Comparison of ENCODE assay signal across 11 mouse cellular contexts in genomic region chr2:180953638-180954037, GRCm38 (mm10). TPM values are rescaled to one million over a fixed set of nuclear protein-coding genes. Genes with fewer than 3 reads are reported as not detected.
DNase-seq lines count a peak whose midpoint lies in the region; ATAC-seq and TF ChIP-seq lines count a peak whose summit lies in the region.
"Had no signal": no experiment of that assay in that cellular context is flagged by ENCODE, and none has a peak within 500 bp of the region (broad histone marks: within the 10 kb centered on the region; RNA-seq: fewer than 3 reads in every experiment).

No protein-coding gene starts in this region.

- TF ChIP-seq POLR2A in cortical plate, adult 2 months (IDR thresholded peaks at IDR 0.05; ENCODE audit: extremely low read depth, insufficient read depth, low read length): no peak

- intact Hi-C loops in left cerebral cortex, postnatal 10 days (cut with DNase I): no loop called here

- H3K27ac ChIP-seq in heart, postnatal 0 days (ENCODE audit: low read depth): no peak overlapping the region
- H3K27ac ChIP-seq in cortical plate, adult 2 months (ENCODE audit: insufficient read depth, low read length): no peak overlapping the region; the same call in 1 of the 2 replicates
- H3K27ac ChIP-seq in hindbrain, embryonic 13.5 days: peak overlapping the region; percentile 97
- H3K27ac ChIP-seq in midbrain, embryonic 14.5 days (replicated peaks; ENCODE audit: low read depth, low read length): peak overlapping the region; percentile 95

- H3K36me3 ChIP-seq in heart, postnatal 0 days (replicated peaks; ENCODE audit: control insufficient read depth, insufficient read depth, low read length): no peaks in the 10 kb centered on the region
- no peaks in the 10 kb centered on the region for H3K36me3 ChIP-seq in hindbrain, embryonic 13.5 days
- no peaks in the 10 kb centered on the region for H3K36me3 ChIP-seq in midbrain, embryonic 14.5 days (ENCODE audit: control insufficient read depth, insufficient read depth, low read length)

- ATAC-seq in heart, postnatal 0 days (ENCODE audit: insufficient read depth, low read depth): no peak
- no peak for ATAC-seq in hindbrain, embryonic 13.5 days (ENCODE audit: low FRiP score)
- no peak for ATAC-seq in midbrain, embryonic 14.5 days (ENCODE audit: low FRiP score, low TSS enrichment)

- DNase-seq in heart, postnatal 0 days (ENCODE audit: low spot score): no peak
- no peak for DNase-seq in heart, adult 18-20 months
- peak; percentile 41 for DNase-seq in midbrain, embryonic 14.5 days
- DNase-seq in cerebellum, postnatal 14 days: no peak
- DNase-seq in frontal cortex, adult 2 months (ENCODE audit: extremely low spot score in 1 of 2, low spot score in 1 of 2): no peak
- no peak for DNase-seq in left cerebral cortex, postnatal 10 days (ENCODE audit: extremely low spot score in 1 of 2, low spot score in 2 of 2)

- H3K4me3 ChIP-seq in heart, postnatal 0 days (ENCODE audit: low read depth, low read length): peak overlapping the region; percentile 53; the same call in 1 of the 2 replicates
- H3K4me3 ChIP-seq in cortical plate, adult 2 months (ENCODE audit: insufficient read depth, low read length): peak overlapping the region; percentile 77
- peak overlapping the region; percentile 69 for H3K4me3 ChIP-seq in hindbrain, embryonic 13.5 days
- H3K4me3 ChIP-seq in midbrain, embryonic 14.5 days (replicated peaks; ENCODE audit: low read depth, low read length): peak overlapping the region; percentile 67

- WGBS in heart, postnatal 0 days: 45% methylated on average over 2 of the region's 2 CpGs
- 4% methylated on average over 2 of the region's 2 CpGs for whole genome bisulfite sequencing in hindbrain, embryonic 13.5 days
- 0% methylated on average over 2 of the region's 2 CpGs for WGBS in midbrain, embryonic 14.5 days

- no peak for TF ChIP-seq EP300 in heart, postnatal 0 days (IDR thresholded peaks at IDR 0.05; ENCODE audit: low read depth)

- peak overlapping the region; percentile 88 for H3K4me2 ChIP-seq in heart, postnatal 0 days (ENCODE audit: low read depth, low read length)
- peak overlapping the region; percentile 77 for H3K4me2 ChIP-seq in hindbrain, embryonic 13.5 days
- peak overlapping the region; percentile 80 for H3K4me2 ChIP-seq in midbrain, embryonic 14.5 days (ENCODE audit: low read length)

- H3K9ac ChIP-seq in heart, postnatal 0 days (replicated peaks; ENCODE audit: low read depth, low read length): no peak overlapping the region
- H3K9ac ChIP-seq in hindbrain, embryonic 13.5 days: peak overlapping the region; percentile 89
- H3K9ac ChIP-seq in midbrain, embryonic 14.5 days (replicated peaks; ENCODE audit: low read length): peak overlapping the region; percentile 83

- no peak for TF ChIP-seq CTCF in heart, postnatal 0 days (IDR thresholded peaks at IDR 0.05; ENCODE audit: low read depth)
- no peak for TF ChIP-seq CTCF in cortical plate, adult 2 months (IDR thresholded peaks at IDR 0.05; ENCODE audit: extremely low read depth, insufficient read depth, low read length)

- peaks cover 10% of the 10 kb centered on the region for H3K27me3 ChIP-seq in heart, postnatal 0 days (ENCODE audit: control insufficient read depth, insufficient read depth, low read length)
- no peaks in the 10 kb centered on the region for H3K27me3 ChIP-seq in hindbrain, embryonic 13.5 days
- no peaks in the 10 kb centered on the region for H3K27me3 ChIP-seq in midbrain, embryonic 14.5 days (ENCODE audit: control insufficient read depth, insufficient read depth, low read length)

- no peaks in the 10 kb centered on the region; the same call in none of the 2 replicates for H3K4me1 ChIP-seq in heart, postnatal 0 days (ENCODE audit: control insufficient read depth, insufficient read depth)
- peaks cover 2% of the 10 kb centered on the region; the same call in 1 of the 2 replicates for H3K4me1 ChIP-seq in cortical plate, adult 2 months (ENCODE audit: control insufficient read depth, insufficient read depth, low read length)
- H3K4me1 ChIP-seq in hindbrain, embryonic 13.5 days (replicated peaks): peaks cover 59% of the 10 kb centered on the region
- H3K4me1 ChIP-seq in midbrain, embryonic 14.5 days (ENCODE audit: control insufficient read depth, insufficient read depth, low read length): peaks cover 31% of the 10 kb centered on the region

- H3K9me3 ChIP-seq in heart, postnatal 0 days (replicated peaks; ENCODE audit: control insufficient read depth, low read length): no peaks in the 10 kb centered on the region
- no peaks in the 10 kb centered on the region for H3K9me3 ChIP-seq in hindbrain, embryonic 13.5 days
- H3K9me3 ChIP-seq in midbrain, embryonic 14.5 days (ENCODE audit: control insufficient read depth, low read length): no peaks in the 10 kb centered on the region

RNA-seq across cellular contexts. Expression of gene Nkain4, which starts 0.9 kb away (rescaled TPM):
- total RNA-seq in heart, postnatal 0 days (2014; rRNA removed; ENCODE audit: low replicate concordance): 8.6 and 9.8 TPM in 2 replicates
- 27.6 and 29.6 TPM in 2 replicates for polyA plus RNA-seq in heart, postnatal 0 days (2015; fragmentation: Nextera tagmentation; extraction: Ambion mirVana)
- total RNA-seq in heart, adult 18-20 months (2021): 1 to 10 TPM; 5.4 to 9.0 TPM
- polyA plus RNA-seq in cortical plate, adult 2 months (2012; rRNA removed): 89.8 and 99.6 TPM in 2 replicates
- 90.9 and 106 TPM in 2 replicates for polyA plus RNA-seq in hindbrain, embryonic 13.5 days (2015; fragmentation: Nextera tagmentation; extraction: Ambion mirVana)
- 89.6 and 94.9 TPM in 2 replicates for polyA plus RNA-seq in midbrain, embryonic 14.5 days (2014; fragmentation: Nextera tagmentation; extraction: Ambion mirVana)
- polyA plus RNA-seq in frontal cortex, adult 2 months (2012; rRNA removed): 74.4 and 84.5 TPM in 2 replicates
- 10 to 100 TPM; 39.3 to 39.9 TPM for total RNA-seq in left cerebral cortex, postnatal 10 days (2021)
- total RNA-seq: CH12.LX; neutrophil, adult 5-6 weeks had no signal

RNA-seq across cellular contexts. Expression of gene Arfgap1, which starts 13.4 kb away (rescaled TPM):
- 40.9 and 58.7 TPM in 2 replicates for total RNA-seq in heart, postnatal 0 days (2014; rRNA removed; ENCODE audit: low replicate concordance)
- polyA plus RNA-seq in heart, postnatal 0 days (2015; fragmentation: Nextera tagmentation; extraction: Ambion mirVana): 51.0 and 51.4 TPM in 2 replicates
- total RNA-seq in heart, adult 18-20 months (2021): 10 to 100 TPM; 27.3 to 30.2 TPM
- 146 and 163 TPM in 2 replicates for polyA plus RNA-seq in cortical plate, adult 2 months (2012; rRNA removed)
- 101 and 107 TPM in 2 replicates for polyA plus RNA-seq in hindbrain, embryonic 13.5 days (2015; fragmentation: Nextera tagmentation; extraction: Ambion mirVana)
- polyA plus RNA-seq in midbrain, embryonic 14.5 days (2014; fragmentation: Nextera tagmentation; extraction: Ambion mirVana): 86.6 and 92.4 TPM in 2 replicates
- polyA plus RNA-seq in frontal cortex, adult 2 months (2012; rRNA removed): 127 and 143 TPM in 2 replicates
- 100 to 1,000 TPM; 127 to 128 TPM for total RNA-seq in left cerebral cortex, postnatal 10 days (2021)

RNA-seq across cellular contexts. Expression of gene Birc7, which starts 24.8 kb away (rescaled TPM):
- total RNA-seq in heart, postnatal 0 days (2014; rRNA removed; ENCODE audit: low replicate concordance): 0.84 TPM in 1 of 2 replicates, not detected in the other
- polyA plus RNA-seq in heart, postnatal 0 days (2015; fragmentation: Nextera tagmentation; extraction: Ambion mirVana): 0.07 and 0.10 TPM in 2 replicates
- total RNA-seq in heart, adult 18-20 months (2021): not detected
- polyA plus RNA-seq in cortical plate, adult 2 months (2012; rRNA removed): 0.23 and 0.32 TPM in 2 replicates
- polyA plus RNA-seq in hindbrain, embryonic 13.5 days (2015; fragmentation: Nextera tagmentation; extraction: Ambion mirVana): 0.17 and 0.35 TPM in 2 replicates
- polyA plus RNA-seq in midbrain, embryonic 14.5 days (2014; fragmentation: Nextera tagmentation; extraction: Ambion mirVana): 0.18 and 0.38 TPM in 2 replicates
- polyA plus RNA-seq in frontal cortex, adult 2 months (2012; rRNA removed): 0.08 and 0.42 TPM in 2 replicates
- total RNA-seq in left cerebral cortex, postnatal 10 days (2021): not detected
- total RNA-seq: CH12.LX; layer of hippocampus, postnatal 10 days; neutrophil, adult 5-6 weeks had no signal

RNA-seq across cellular contexts. Expression of gene Col20a1, which starts 32.7 kb away (rescaled TPM):
- 0.15 and 2.0 TPM in 2 replicates for total RNA-seq in heart, postnatal 0 days (2014; rRNA removed; ENCODE audit: low replicate concordance)
- polyA plus RNA-seq in heart, postnatal 0 days (2015; fragmentation: Nextera tagmentation; extraction: Ambion mirVana): 0.05 TPM in 2 replicates
- total RNA-seq in heart, adult 18-20 months (2021): under 1 TPM; 0.37 to 0.46 TPM
- polyA plus RNA-seq in cortical plate, adult 2 months (2012; rRNA removed): 2.8 and 3.1 TPM in 2 replicates
- 0.61 and 0.78 TPM in 2 replicates for polyA plus RNA-seq in hindbrain, embryonic 13.5 days (2015; fragmentation: Nextera tagmentation; extraction: Ambion mirVana)
- polyA plus RNA-seq in midbrain, embryonic 14.5 days (2014; fragmentation: Nextera tagmentation; extraction: Ambion mirVana): 0.16 and 0.24 TPM in 2 replicates
- 4.1 TPM in 2 replicates for polyA plus RNA-seq in frontal cortex, adult 2 months (2012; rRNA removed)
- under 1 TPM; 0.87 to 0.94 TPM for total RNA-seq in left cerebral cortex, postnatal 10 days (2021)

RNA-seq across cellular contexts. Expression of gene Ythdf1, which starts 32.9 kb away (rescaled TPM):
- total RNA-seq in heart, postnatal 0 days (2014; rRNA removed; ENCODE audit: low replicate concordance): 15.8 and 51.0 TPM in 2 replicates
- 27.1 and 27.7 TPM in 2 replicates for polyA plus RNA-seq in heart, postnatal 0 days (2015; fragmentation: Nextera tagmentation; extraction: Ambion mirVana)
- 10 to 100 TPM; 33.2 to 33.3 TPM for total RNA-seq in heart, adult 18-20 months (2021)
- 45.2 and 49.1 TPM in 2 replicates for polyA plus RNA-seq in cortical plate, adult 2 months (2012; rRNA removed)
- polyA plus RNA-seq in hindbrain, embryonic 13.5 days (2015; fragmentation: Nextera tagmentation; extraction: Ambion mirVana): 42.2 and 47.6 TPM in 2 replicates
- polyA plus RNA-seq in midbrain, embryonic 14.5 days (2014; fragmentation: Nextera tagmentation; extraction: Ambion mirVana): 44.4 and 59.1 TPM in 2 replicates
- polyA plus RNA-seq in frontal cortex, adult 2 months (2012; rRNA removed): 43.1 and 45.7 TPM in 2 replicates
- 10 to 100 TPM; 62.7 to 67.6 TPM for total RNA-seq in left cerebral cortex, postnatal 10 days (2021)

Comparison
In these comparisons a context has a peak if more than half of its experiments do, and no peak if none do; other contexts are left out.
1. H3K27ac ChIP-seq: peak in hindbrain, embryonic 13.5 days (single experiment) and midbrain, embryonic 14.5 days (single experiment); none in heart, postnatal 0 days (single experiment) and cortical plate, adult 2 months (single experiment).
2. Peak in every context shown above with its lines, with median percentiles within 50 percentile points of each other: H3K4me2 ChIP-seq and H3K4me3 ChIP-seq.